Mouse (Mus musculus) testis, adult 2 months (tissue): Measurements from ENCODE around the gene Dgka.

Experiments
- CTCF ChIP-seq: fragments of 200-500 bp; IDR thresholded peaks from 2 replicates; pipeline ENCODE4 v1.5.1; 2012; ENCODE audit warnings: low read depth, mild to moderate bottlenecking, inconsistent platforms, low read length, moderate library complexity; ENCODE audit not compliant: control insufficient read depth, insufficient read depth, insufficient replicate concordance
- POLR2A ChIP-seq: fragments of 200-500 bp; IDR thresholded peaks from 2 replicates; pipeline ENCODE4 v1.6.1; 2012; ENCODE audit warnings: low read depth, mild to moderate bottlenecking, inconsistent platforms, low read length, moderate library complexity; ENCODE audit not compliant: control insufficient read depth

DNA sequence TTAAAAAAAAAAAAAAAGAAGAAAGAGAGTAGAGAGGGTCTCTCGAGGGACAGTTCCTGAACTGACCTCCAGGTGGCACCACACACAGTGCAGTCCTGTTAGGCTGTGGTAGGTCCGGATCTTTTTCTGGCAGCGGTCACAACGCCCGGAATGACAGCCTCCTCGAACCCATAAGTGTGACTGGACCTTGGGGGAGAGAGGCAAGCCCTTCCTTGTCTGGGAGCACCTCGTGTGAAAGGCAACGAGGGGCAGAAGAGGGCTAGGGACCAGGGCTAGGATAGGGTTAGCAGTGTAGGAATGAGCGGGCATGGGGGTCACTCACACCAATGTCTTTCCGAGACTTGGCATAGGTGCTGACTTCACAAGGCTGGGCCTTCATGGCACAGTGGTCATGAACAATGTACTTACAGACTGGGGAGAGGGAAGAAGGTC, 13.6 kb downstream of the Dgka start:
- no peak for TF ChIP-seq POLR2A
- TF ChIP-seq CTCF, result peak; percentile 69; the same call in 1 of the 2 replicates
